Mouse (Mus musculus): ENCODE measurements at regions not wholly inside any gene's neighbourhood (a gene's known extent, or its start where the extent isn't known, plus 50 kb on each side); places are given as distances from the start of the nearest gene placed in this dataset.

DNA sequence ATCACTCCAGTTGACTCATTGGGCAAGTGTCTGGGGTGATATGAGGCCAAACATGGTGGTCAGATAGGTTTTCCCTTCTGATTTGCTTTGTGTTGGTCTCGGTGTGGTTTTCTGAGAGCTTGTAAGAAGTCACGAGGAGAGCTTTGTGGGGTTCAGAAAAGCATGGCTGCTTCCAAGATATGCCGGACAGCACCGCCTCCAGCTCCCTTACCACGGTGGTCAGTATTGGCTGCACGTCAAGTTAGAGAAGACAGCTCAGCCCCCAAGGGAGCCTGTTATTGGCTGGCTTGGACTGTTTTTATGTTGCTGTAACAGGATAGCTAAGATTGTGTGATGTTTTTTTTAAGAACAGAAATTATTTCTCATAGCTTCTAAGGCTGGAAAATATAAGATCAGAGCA, 154.7 kb upstream of the Kcnj16 start:
- TF ChIP-seq EP300 (optimal IDR thresholded peaks at IDR 0.05) (no peak), CTCF (IDR thresholded peaks at IDR 0.05; ENCODE audit: low read depth) (no peak)
